Mouse (Mus musculus) heart, postnatal 4 days (tissue): Measurements from ENCODE around the gene Ankef1. TPM values are rescaled to one million over a fixed set of nuclear protein-coding genes. Genes with fewer than 3 reads are reported as not detected.

ENCODE experiments used
- DNase-seq: peaks from one replicate; pipeline ENCODE4 v3.0.0; 2021
- total RNA-seq, 2 experiments: library from RNA; stranded (reverse); gene quantifications; 2 replicates each; pipeline ENCODE4 v1.2.3; 2021

Gene Ankef1
- total RNA-seq: under 1 TPM in 1 of 2 experiments, not detected in 1; 0.27 TPM

DNA sequence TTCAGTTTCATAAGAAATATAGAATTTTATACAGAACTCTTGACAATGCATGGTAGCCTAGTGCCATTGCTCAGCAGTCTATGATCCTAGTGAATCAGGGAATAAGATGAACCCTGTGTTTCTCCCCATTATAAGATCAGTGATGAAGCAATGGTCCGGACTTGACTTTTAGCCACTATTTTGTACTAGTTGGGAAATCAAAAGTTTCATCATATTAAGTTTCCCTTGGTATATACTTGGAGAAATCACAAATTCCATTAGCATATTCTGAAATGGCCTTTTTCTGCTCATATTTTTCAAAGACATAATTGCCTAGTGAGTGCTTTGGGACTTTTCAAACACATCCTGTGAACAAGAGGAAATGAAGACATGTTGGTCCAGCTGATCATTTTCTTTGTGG lies at the start of gene Ankef1:
Gene Ankef1 (plus strand): TSS at position 260 of the 400 bp plus-strand sequence.
- no peak for DNase-seq

DNA sequence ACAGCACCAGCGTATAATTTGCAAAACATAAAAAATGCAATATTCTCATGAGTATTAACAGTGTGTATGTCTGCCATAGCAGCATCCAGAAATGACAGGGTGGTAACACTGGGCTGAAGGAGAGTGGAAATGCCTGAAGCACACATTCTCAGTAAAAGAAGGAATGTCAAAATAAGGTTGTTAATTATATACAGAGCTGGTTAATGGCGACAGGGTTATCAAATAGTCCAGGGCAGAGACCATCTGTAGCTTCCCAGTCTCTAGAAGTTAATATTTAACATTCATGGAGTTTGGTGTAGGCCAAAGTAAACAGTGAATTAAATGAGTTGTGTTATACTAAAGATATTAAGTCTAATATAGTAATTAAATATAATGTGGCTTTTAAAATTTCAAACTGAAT lies 45.2 kb upstream of the Ankef1 start:
- no peak for DNase-seq

DNA sequence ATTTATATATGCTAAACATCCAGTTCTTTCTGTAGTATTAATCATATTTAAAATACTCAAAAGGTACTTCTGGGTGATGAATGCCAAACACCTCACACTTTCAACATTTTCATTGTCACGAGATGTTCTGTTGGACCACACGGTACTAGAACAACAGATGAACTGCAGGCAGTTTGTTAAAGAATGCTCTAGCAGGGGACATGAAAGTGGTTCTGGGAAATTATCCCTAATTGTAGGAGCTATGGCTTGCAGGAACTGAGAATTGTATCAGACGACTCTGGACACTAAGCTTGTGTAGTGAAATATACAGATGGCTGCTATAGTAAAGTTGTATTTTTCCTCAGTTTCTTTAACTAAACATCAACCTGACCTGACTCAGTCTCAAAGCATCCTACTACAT lies 44.8 kb upstream of the Ankef1 start:
- no peak for DNase-seq

DNA sequence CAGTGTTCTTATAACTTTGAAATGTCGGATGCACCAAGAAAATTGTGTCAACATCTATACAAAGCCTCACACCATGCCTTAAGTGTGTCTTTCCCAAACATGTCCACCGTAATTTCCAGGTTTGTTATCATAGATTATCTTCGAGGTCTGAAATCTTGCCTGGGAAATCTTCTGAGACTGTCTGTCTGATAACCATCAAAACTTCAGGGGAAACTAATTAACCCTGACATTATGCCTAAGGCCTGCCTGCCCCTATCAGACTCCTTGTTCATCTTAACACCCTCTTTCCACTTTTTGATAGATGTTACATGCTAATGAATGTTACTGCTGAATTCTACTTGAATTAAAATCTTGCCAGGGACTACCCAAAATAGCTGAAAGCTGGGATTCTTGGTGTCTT lies 24.1 kb upstream of the Ankef1 start:
- no peak for DNase-seq

DNA sequence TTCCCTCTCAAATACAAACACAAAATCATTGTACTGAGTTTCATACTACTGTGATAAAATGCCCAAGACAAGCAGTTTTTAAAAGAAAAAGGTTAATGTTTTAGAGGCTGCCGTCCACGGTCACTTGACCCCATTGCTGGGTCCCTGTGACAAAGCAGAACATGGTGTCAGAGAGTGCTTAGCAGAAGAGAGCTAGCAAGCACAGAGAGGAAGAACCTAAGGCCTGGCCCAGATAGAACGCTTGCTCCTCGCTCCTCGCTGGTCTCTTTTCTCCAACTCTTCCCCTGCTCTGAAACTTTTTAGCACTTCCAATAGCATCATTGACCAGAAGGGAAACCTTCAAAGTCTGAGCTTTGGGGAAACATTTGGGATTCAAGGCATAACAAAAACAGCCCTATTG lies 19.4 kb upstream of the Ankef1 start:
- DNase-seq: no peak

DNA sequence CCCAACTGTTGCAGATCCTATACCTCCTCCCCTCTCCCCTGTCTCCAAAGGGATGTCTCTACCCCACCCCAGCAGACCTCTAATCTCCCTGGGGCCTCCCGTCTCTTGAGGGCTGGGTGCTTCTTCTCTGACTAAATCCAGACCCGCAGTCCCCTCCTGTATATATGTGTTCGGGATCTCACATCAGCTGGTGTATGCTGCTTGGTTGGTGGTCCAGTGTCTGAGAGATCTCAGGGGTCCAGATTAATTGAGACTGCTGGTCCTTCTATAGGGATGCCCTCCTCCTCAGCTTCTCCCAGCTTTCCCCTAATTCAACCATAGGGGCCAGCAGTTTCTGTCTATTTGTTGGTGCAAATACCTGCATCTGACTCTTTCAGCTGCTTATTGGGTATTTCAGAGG lies 18.7 kb upstream of the Ankef1 start:
- DNase-seq: no peak

- no peak for DNase-seq
Measured at GRCm38 (mm10) chr2:136484955-136485354, 16.8 kb upstream of the Ankef1 start.

DNA sequence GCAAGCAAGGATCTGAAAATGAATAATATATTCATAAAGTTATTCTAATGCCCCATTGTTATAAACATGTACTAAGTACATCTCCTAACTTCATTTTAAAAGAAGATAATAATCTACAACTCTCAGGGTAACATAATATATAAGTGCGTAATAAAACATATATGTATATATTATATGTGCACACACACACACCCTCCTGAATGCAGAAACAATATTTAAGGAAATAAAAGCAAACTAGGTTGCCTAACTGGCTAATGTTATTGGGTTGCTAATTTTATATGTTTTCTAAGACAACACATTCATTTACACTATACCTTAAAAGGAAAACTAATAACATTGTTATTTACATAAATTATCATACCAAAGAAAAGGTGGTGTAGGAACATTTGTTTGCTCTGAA lies 16.3 kb upstream of the Ankef1 start:
- DNase-seq: no peak

DNA sequence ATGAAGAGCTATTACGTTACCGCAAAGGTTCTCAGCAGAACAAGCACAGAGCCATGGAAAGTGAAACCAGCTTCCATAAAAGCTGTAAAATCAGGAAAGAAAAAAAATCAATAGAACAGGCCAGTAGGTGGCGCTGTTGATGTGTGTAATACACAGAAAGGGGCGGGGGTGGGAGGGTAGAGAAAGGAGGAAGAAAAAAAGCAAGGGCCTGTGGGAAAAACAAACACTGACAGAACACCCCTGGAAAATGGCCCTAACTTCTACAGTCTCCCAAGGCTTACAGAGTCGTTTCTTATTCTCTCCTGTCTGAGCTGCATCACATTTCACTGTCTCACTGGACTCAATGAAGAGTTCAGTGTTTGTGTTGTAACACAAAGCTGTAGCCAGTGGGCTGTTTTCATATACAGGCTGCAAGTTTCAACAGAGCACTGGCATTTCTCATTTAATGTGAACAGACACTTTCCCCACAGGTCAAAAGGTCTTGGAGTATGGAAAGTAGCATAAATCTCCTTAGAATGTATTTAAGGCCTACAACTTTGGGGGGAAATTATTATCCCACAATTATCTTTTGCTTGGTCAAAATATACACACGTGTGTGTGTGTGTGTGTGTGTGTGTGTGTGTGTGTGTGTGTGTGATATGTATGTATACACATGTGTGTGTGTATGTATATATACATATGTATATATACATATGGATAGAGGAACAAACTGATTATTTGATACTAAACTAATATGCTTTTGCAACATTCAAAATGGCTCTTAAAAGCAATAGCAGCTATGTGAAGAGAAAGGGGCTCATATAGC lies 15.7 kb upstream of the Ankef1 start:
- peak; percentile 77 for DNase-seq

- no peak for DNase-seq
Measured at GRCm38 (mm10) chr2:136486986-136487385, 14.7 kb upstream of the Ankef1 start.

DNA sequence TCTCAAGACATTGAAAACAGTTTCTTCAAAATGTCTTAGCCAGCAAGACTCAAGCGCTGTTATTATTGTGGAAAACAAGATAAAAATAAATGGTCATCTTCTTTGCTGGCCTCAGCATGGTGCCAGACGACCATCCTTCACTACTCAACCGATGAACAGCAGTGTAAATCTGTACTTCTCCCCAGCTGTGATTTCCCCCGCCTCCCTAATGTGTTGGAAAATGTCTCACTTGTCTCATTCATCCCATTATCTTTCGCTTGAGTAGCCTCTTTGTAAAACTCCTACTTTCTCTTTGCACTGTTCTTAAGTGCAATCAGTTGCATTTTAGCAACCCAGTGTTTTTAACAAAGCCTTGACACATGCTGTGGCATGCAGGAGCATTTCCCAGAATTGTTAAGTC lies 9.4 kb downstream of the Ankef1 start:
- no peak for DNase-seq

DNA sequence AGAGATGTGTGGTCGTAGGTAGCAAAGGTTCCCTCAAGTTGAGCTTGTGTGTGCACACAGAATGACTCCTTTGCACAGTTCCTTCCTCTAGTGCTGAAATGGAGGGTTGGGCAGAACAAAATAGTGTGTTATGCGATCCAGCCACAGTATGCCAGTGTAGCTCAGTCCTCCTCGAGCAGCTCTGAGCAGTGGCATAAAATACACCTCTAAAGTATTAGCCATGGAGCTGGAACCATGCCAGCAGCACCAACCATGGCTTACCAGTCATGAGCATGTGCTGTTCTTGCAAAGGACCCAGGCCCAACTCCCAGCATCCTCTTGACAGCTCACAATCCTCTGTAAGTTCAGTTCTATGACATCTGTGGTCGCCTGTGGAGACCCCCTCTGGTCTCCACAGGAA lies 10.0 kb downstream of the Ankef1 start:
- no peak for DNase-seq

- DNase-seq: no peak
Measured at GRCm38 (mm10) chr2:136512802-136513201, 11.1 kb downstream of the Ankef1 start.

DNA sequence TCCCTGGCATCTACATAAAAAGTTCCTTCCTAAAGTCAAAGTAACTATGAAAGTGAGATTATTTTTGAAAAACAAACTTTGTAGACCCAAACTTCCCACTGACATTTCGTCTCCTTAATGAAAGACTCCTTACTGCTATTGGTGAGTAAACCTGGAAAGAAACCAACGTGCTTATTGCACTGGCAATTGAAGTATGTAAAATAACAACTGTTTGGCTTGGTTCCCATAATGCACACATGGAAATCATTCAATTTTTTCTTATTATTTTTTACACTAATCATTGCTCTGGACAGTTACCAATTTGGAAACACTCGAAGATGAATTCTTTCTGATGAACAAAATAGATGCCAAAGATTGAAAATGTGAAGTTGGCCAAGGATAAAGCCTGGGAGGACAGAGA lies 12.1 kb downstream of the Ankef1 start:
- DNase-seq: no peak

GRCm38 (mm10) chr2:136515501-136515900 lies 13.8 kb downstream of the Ankef1 start:
- DNase-seq: no peak

- no peak for DNase-seq
Measured at GRCm38 (mm10) chr2:136528937-136529336, 27.2 kb downstream of the Ankef1 start.

DNA sequence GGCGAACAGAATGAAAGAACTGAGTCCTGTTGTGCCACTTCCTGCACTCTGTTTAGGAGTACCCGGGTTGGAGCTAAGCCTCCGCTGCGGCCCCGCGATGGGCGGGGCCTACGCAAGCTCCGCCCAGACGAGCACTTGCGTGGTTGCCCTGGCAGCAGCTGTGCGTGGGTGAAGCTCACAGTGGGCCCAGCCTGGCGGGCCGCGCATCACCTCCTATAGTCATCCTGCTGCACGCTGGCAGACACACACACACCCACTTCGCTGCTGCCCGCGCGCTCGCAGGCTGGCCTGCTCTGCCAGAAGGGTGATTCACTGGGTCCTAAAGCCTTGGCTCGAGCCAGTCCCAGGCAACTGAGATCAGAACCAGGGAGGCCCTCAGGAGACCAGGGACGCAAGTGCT lies 30.3 kb downstream of the Ankef1 start:
- DNase-seq: peak; percentile 80

DNA sequence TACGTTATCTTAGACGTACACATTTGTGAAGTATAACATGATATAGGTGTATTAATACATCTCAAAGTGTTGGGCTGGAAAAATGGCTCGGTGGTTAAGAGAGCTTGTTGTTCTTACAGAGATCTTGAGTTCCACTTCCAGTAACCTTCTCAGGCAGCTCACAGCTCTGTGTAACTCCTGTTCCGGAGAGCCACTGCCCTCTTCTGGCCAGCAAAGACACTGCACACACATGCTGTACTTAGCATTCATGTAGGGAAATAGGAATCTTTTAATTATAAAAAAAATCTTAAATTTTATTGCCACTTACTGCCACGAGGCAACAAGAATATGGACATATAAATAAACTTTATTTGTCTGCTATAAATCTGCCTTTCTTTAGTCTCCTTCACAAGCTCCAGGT lies 56.3 kb downstream of the Ankef1 start:
- DNase-seq: no peak

GRCm38 (mm10) chr2:136562336-136562735 lies 60.6 kb downstream of the Ankef1 start:
- DNase-seq: no peak

DNA sequence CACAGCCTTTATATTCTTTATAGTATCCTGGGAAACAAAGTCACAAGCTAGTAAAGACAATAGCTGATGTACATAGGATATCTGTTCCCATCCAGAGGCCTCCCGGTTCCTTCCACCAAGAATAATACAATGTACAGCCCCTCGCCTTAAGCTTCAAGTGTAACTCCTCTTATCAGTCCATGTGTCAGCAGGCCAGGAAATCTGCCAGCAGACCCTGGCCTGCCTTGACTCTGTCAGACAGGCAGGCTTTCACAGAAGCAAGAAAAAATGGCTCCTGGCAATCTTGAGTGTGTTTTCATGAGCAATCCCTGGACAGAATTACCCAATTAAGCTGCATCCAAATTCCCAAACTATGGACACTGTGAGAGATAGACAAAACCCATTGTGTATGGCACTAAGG lies 69.1 kb downstream of the Ankef1 start:
- no peak for DNase-seq

GRCm38 (mm10) chr2:136582762-136583161 lies 81.1 kb downstream of the Ankef1 start:
- no peak for DNase-seq

DNA sequence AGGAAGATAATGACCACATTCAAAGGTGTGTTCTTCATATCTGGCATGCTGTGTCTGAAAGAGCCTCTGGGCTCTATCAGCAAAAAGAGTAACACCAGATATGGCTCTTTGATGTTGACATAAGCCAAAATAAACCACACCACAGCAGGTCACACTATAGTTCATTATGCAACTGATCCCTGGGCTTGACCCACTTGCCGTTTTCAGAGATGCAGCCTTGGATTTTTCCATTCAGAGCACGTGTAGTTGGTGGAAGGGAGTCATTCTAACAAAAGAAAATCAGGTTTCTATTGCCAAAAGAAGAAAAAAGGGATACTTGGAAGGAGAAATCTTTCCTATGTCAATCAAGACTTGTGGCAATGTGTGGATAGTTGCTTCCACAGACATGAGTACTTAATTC lies 87.1 kb downstream of the Ankef1 start:
- no peak for DNase-seq

DNA sequence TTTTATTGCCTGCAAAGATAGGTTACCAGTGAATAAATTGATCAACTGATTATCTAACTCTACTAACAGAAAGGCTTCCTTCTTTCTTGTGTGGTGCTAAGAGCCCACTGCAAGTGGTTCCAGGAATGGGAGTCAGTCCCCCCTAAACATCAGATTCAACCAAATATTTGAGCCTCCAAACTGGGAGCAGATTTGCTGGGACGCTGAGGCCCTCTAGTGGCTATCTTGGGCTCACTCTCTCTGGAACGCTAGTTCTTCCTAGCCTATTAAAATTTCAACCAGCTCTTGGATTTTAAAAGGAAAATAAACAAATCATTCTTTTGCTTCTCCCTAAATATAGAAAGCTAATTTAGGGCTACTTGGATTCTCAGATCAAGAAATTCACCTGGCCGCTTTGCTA lies 94.7 kb downstream of the Ankef1 start:
- peak; percentile 43 for DNase-seq

DNA sequence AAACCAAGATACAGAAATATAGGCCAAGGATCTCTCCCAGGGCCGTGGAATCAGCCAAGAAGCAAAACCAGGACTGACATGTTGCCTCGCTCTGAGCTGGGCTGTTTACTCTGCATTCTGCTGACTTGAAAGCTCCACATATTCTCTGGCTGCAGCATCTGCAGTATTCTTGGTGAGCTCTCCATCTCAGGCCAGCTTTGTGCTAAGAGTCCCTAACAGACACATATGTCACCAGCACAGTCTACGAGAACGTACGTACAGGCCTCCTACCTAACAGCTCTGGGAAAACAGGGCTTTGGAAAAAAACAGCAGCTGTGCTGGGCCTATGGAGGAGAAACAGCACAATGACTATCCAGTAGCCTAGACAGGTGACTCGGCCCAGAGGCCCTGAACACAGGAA lies 97.0 kb downstream of the Ankef1 start:
- no peak for DNase-seq

DNA sequence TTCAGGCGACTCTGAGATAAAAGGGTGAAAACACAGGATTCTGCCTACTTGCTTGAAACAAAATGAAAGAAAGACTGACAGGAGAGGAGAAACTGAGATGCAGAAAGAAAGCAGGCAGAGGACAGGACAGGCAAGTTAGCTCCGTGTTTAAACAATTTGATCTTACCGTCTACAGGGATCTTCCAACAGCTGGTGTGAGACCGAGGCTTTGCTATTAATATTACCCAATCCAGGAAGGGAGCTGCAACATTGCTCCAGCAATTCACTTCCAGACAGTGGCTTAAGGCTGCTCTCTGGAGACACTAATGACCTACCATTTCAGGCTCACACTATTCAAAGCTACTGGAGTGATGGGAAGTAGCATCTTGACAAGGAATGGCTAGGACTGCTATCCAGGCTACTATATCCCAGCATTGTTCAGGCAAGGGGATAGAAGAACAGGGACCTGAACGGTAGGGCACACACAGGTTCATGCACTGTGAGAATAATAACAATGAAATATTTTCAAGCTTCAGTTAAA lies 99.0 kb downstream of the Ankef1 start:
- no peak for DNase-seq
